Mouse (Mus musculus) limb, embryonic 10.5 days (tissue): ENCODE results near the gene Ranbp9. TPM values are rescaled to one million over a fixed set of nuclear protein-coding genes. Genes with fewer than 3 reads are reported as not detected.
"Not testable (repeated sequence)": the region's sequence is repeated elsewhere in the genome, so short reads cannot be mapped to it uniquely, and the experiment has no call there.

Source experiments
- DNase-seq: peaks from one replicate; pipeline ENCODE4 v3.0.0-alpha.2; 2017; ENCODE audit warnings: low spot score
- H3K27ac ChIP-seq: fragments of 300-500 bp; sonication (generic); 2 replicates; pipeline ENCODE4 v1.5.1; 2016; ENCODE audit warnings: mild to moderate bottlenecking
- H3K27me3 ChIP-seq: fragments of 300-500 bp; sonication (generic); 2 replicates; pipeline ENCODE4 v1.6.1; 2016; ENCODE audit warnings: low read depth, mild to moderate bottlenecking; ENCODE audit not compliant: poor library complexity, severe bottlenecking
- H3K36me3 ChIP-seq: fragments of 300-500 bp; sonication (generic); 2 replicates; pipeline ENCODE4 v1.6.1; 2016; ENCODE audit warnings: mild to moderate bottlenecking, moderate library complexity
- H3K4me1 ChIP-seq: fragments of 300-500 bp; sonication (generic); 2 replicates; pipeline ENCODE4 v1.6.1; 2016
- H3K4me3 ChIP-seq: fragments of 300-500 bp; sonication (generic); 2 replicates; pipeline ENCODE4 v1.5.1; 2016; ENCODE audit warnings: mild to moderate bottlenecking, moderate library complexity
- H3K9me3 ChIP-seq: fragments of 300-500 bp; sonication (generic); replicated peaks from 2 replicates; pipeline ENCODE4 v1.6.1; 2016; ENCODE audit warnings: mild to moderate bottlenecking
- WGBS: fragments of 180-500 bp; shearing (Covaris S2); methylation state at CpG from one replicate; pipeline ENCODE4 v1.1.7; 2016; 5-methylcytosine and 5-hydroxymethylcytosine counted together
- polyA plus RNA-seq: library from polyadenylated mRNA; unstranded; fragments of >200 nt; fragmentation: Nextera tagmentation; extraction: Ambion mirVana; gene quantifications from 2 replicates; pipeline ENCODE4 v1.2.1, GENCODE M21; 2016

Gene Ranbp9
- polyA plus RNA-seq, 1 experiment from 2014 or later = 10.0 TPM

GRCm38 (mm10) chr13:43485278-43485976 lies 4.3 kb upstream of the Ranbp9 start:
- Histone ChIP-seq H3K27ac (no peak overlapping the region), H3K9me3 (no peaks in the 10 kb centered on the region), H3K27me3 (no peaks in the 10 kb centered on the region), H3K36me3 (no peaks in the 10 kb centered on the region), H3K4me3 (no peak overlapping the region), H3K4me1 (peaks cover 23% of the 10 kb centered on the region)
- DNase-seq = no peak
- WGBS = 95% methylated on average over 5 of the region's 5 CpGs

DNA sequence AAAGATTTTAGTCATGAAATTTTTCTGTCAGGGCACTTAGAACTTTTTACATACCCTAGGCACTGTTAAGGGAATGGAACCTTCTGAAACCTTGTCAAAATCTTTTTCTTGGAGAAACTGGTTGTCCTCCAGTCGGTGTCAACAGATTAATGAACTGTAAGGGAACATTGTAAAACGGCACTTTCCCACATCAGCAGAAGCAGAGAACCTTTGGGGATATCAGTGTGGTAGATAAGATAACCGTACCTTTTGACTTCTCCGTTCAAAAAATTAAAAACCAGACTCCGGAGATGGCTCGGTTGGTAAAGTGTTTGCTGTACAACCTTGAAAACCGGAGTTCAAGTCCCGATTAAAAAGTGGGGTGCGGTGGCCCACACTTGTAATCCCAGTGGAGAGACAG lies 1.7 kb upstream of the Ranbp9 start:
- Histone ChIP-seq H3K27ac (no peak overlapping the region), H3K27me3 (no peaks in the 10 kb centered on the region), H3K36me3 (no peaks in the 10 kb centered on the region), H3K4me1 (peaks cover 35% of the 10 kb centered on the region), H3K4me3 (no peak overlapping the region), H3K9me3 (no peaks in the 10 kb centered on the region)
- no peak for DNase-seq
- 88% methylated on average over 9 of the region's 9 CpGs for WGBS

DNA sequence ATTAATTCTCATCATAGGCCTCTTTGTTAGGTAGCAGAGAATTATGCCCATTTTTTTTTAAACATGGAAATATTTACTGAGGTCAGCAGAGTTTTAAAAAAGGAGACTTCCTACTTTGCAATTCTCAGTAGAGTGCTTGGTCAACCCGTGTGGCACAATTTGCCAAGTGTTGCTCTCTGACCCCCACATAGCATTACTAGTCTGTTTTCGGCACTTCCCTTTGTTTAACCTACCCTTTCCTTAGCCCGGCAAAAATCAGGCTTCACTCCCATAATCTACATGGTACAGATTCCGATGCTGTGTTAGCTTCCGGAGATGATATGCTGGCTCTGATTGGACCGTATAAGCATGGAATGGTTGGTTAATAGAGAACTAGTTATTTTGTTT lies 770 bp upstream of the Ranbp9 start:
- H3K27ac ChIP-seq = peak overlapping the region; percentile 99
- 48% methylated on average over 6 of the region's 6 CpGs for WGBS

GRCm38 (mm10) chr13:43480595-43480956 lies 506 bp downstream of the Ranbp9 start:
- WGBS = 22% methylated on average over 66 of the region's 67 CpGs
- no peak for DNase-seq
- Histone ChIP-seq H3K27ac (peak overlapping the region; percentile 99), H3K4me1 (peaks cover 22% of the 10 kb centered on the region), H3K4me3 (peak overlapping the region; percentile 93), H3K9me3 (no peaks in the 10 kb centered on the region), H3K36me3 (no peaks in the 10 kb centered on the region; the same call in 1 of the 2 replicates), H3K27me3 (no peaks in the 10 kb centered on the region)

More for the DNA sequence above, 770 bp upstream of the Ranbp9 start:
- DNase-seq = peak; percentile 39
- Histone ChIP-seq H3K27me3 (no peaks in the 10 kb centered on the region), H3K4me1 (peaks cover 34% of the 10 kb centered on the region), H3K4me3 (peak overlapping the region; percentile 93), H3K9me3 (no peaks in the 10 kb centered on the region), H3K36me3 (no peaks in the 10 kb centered on the region)

GRCm38 (mm10) chr13:43479767-43480571 lies 1.1 kb downstream of the Ranbp9 start:
- H3K9me3 ChIP-seq = no peaks in the 10 kb centered on the region
- under 1% methylated on average over 36 of the region's 36 CpGs for WGBS
- H3K4me3 ChIP-seq = peak overlapping the region; percentile 93
- no peaks in the 10 kb centered on the region for H3K27me3 ChIP-seq
- H3K27ac ChIP-seq = peak overlapping the region; percentile 99
- peak; percentile 72 for DNase-seq
- no peaks in the 10 kb centered on the region; the same call in 1 of the 2 replicates for H3K36me3 ChIP-seq
- peaks cover 22% of the 10 kb centered on the region for H3K4me1 ChIP-seq

DNA sequence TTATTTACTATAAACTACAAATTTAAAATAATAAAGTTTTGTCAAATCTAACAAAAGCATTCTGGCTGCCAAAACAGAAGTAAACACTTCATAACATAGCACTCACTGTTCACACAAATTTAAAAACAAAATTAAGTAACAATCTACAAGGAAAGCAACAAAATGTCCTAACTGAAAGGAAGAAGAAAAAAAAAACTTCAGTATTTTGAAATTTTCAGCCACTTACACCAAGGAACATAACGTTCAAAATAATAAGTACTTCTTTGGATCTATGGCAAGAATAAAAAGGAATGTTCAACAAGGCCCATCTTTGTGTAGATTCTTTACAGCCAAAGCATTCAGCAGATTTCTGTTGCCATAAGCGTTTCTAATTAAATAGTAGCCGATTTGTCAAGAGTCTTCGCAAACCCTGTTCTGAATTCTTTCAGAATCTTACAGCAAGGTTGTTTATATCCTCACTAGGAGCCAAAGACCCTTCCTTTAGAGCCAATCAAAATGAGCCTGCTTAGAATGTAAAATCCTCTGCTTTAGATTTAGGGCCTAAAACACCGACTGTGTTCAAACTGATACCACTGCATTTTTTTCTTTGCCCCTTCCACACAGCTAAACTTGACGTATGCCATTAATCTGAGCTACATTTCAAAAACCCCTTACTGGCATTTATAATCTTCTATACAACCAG lies 1.9 kb downstream of the Ranbp9 start:
- Histone ChIP-seq H3K27ac (peak overlapping the region; percentile 99; the same call in 1 of the 2 replicates), H3K27me3 (no peaks in the 10 kb centered on the region), H3K9me3 (no peaks in the 10 kb centered on the region), H3K4me3 (peak overlapping the region; percentile 93), H3K36me3 (no peaks in the 10 kb centered on the region; the same call in 1 of the 2 replicates), H3K4me1 (peaks cover 29% of the 10 kb centered on the region)
- 27% methylated on average over 6 of the region's 6 CpGs for WGBS
- DNase-seq = peak; percentile 15

- Histone ChIP-seq H3K27ac (no peak overlapping the region), H3K9me3 (no peaks in the 10 kb centered on the region), H3K27me3 (no peaks in the 10 kb centered on the region), H3K4me1 (peaks cover 34% of the 10 kb centered on the region), H3K36me3 (no peaks in the 10 kb centered on the region; the same call in 1 of the 2 replicates), H3K4me3 (peak overlapping the region; percentile 93)
- WGBS = 51% methylated on average over 8 of the region's 8 CpGs
- peak; percentile 27 for DNase-seq
Observed at GRCm38 (mm10) chr13:43478586-43478985, 2.5 kb downstream of the Ranbp9 start.

DNA sequence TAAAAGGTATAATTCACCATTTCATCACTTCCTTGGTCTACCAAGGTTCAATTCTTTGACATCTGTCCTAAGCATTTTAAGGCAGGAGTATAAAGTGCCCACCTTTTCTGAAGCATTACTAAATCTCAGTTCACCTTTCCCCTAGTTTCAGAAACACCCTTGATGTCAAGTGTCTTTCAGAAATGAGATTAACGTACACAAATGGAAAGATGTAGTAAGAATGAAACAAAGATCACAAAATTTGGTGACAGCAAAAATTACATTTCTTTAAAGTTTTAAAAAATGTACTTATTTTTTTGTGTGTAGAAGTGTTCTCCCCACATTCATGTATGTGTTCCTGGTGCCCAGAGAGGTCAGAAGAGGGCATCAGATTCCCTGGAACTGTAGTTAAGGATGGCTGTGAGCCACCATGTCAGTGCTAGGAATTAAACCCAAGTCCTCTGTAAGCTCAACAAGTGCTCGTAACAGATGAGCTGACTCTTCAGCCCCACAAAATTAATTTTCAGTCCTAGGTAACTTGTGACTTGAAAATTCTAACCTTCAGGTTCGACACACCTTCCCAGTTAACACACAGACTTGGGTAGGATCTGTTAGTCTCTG lies 3.9 kb downstream of the Ranbp9 start:
- no peak overlapping the region for H3K4me3 ChIP-seq
- DNase-seq = peak; percentile 7
- H3K9me3 ChIP-seq = no peaks in the 10 kb centered on the region
- H3K27me3 ChIP-seq = no peaks in the 10 kb centered on the region
- no peak overlapping the region for H3K27ac ChIP-seq
- H3K4me1 ChIP-seq = peaks cover 35% of the 10 kb centered on the region
- 90% methylated on average over 3 of the region's 3 CpGs for WGBS
- H3K36me3 ChIP-seq = no peaks in the 10 kb centered on the region; the same call in 1 of the 2 replicates

GRCm38 (mm10) chr13:43476226-43476625 lies 4.9 kb downstream of the Ranbp9 start:
- Histone ChIP-seq H3K27ac (no peak overlapping the region), H3K27me3 (no peaks in the 10 kb centered on the region), H3K36me3 (peaks cover under 1% of the 10 kb centered on the region; the same call in 1 of the 2 replicates), H3K4me1 (peaks cover 29% of the 10 kb centered on the region), H3K4me3 (no peak overlapping the region), H3K9me3 (no peaks in the 10 kb centered on the region)
- WGBS = 81% methylated on average over 7 of the region's 7 CpGs
- DNase-seq = peak; percentile 22

DNA sequence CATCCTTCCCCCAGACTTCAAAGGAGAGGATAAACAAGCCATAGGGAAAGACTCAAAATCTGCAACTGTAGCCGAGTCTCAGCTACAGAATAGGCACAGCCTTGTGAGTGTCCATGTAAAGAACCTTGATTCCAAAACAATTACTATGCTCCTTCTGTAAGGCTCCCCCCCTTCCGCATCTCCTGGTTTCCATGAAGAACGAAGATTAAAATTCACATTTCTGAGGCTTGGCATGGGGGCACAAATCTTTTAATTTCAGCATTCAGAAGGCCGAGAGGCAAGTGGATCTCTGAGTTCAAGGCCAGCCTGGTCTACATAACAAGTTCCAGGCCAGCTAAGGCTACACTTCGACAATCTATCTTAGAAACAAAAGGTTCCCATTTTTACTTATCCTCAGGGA lies 6.4 kb downstream of the Ranbp9 start:
- no peaks in the 10 kb centered on the region for H3K27me3 ChIP-seq
- no peak overlapping the region for H3K4me3 ChIP-seq
- H3K27ac ChIP-seq = no peak overlapping the region
- no peaks in the 10 kb centered on the region for H3K9me3 ChIP-seq
- 82% methylated on average over 5 of the region's 5 CpGs for WGBS
- H3K36me3 ChIP-seq = peaks cover 13% of the 10 kb centered on the region
- DNase-seq = peak; percentile 11
- H3K4me1 ChIP-seq = peaks cover 29% of the 10 kb centered on the region

DNA sequence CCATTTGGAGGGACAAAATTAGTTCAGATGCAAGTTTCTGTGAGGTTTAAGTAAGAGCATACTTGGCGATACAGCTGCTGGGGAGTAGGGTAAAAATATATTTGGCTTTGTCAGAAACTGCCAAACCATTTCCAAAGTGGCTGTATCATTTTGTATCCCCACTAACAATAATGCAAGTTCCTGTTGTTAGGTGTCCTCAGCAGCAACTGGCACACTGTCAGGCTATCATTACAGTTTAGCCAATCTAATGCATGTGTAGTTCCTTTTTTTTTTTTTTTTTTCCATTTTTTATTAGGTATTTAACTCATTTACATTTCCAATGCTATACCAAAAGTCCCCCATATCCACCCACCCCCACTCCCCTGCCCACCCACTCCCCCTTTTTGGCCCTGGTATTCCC lies 9.2 kb downstream of the Ranbp9 start:
- not testable (repeated sequence) for H3K4me3 ChIP-seq, DNase-seq
- 100% methylated on average over 1 of the region's 1 CpGs for WGBS

GRCm38 (mm10) chr13:43469607-43470006 lies 11.5 kb downstream of the Ranbp9 start:
- no peaks in the 10 kb centered on the region for H3K9me3 ChIP-seq
- no peaks in the 10 kb centered on the region for H3K27me3 ChIP-seq
- 96% methylated on average over 1 of the region's 1 CpGs for WGBS
- DNase-seq = no peak
- H3K4me3 ChIP-seq = no peak overlapping the region
- H3K36me3 ChIP-seq = peaks cover 25% of the 10 kb centered on the region
- peaks cover 10% of the 10 kb centered on the region; the same call in 1 of the 2 replicates for H3K4me1 ChIP-seq
- no peak overlapping the region for H3K27ac ChIP-seq

More for the DNA sequence above, 9.2 kb downstream of the Ranbp9 start:
- Histone ChIP-seq H3K36me3 (peaks cover 25% of the 10 kb centered on the region), H3K4me1 (peaks cover 13% of the 10 kb centered on the region; the same call in 1 of the 2 replicates)
- H3K27ac ChIP-seq, H3K9me3 ChIP-seq, H3K27me3 ChIP-seq: not testable (repeated sequence)
